ENCODE assay signal across 17 mouse cellular contexts in the genomic region with DNA sequence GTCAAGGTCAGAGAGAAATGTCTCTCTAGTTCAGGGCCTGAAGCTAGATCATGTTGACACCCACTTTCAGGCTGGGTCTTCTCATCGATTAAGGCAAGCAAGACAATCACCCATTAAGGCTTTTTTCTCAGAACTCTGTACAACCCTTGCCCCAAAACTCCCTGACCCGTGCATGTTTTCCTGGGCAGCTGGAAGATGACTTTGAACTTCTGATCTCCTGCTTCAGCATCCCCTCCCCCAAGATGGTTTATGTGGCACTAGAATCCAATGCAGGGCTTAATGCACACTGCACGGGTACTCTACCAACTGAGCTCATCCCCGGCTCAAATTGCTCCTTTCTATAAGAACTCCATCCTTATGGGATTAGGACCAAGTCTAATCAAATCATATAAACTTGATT.
"Had no signal": no experiment of that assay in that cellular context is flagged by ENCODE, and none has a peak within 500 bp of the region (broad histone marks: within the 10 kb centered on the region; RNA-seq: fewer than 3 reads in every experiment).

No protein-coding gene starts in this region.

- H3K4me1 ChIP-seq: liver, embryonic 12.5 days had no signal

- H3K27ac ChIP-seq: heart, adult 2 months; heart, embryonic 13.5 days; heart, embryonic 15.5 days; hindbrain, embryonic 13.5 days; hindbrain, embryonic 15.5 days; hindbrain, postnatal 0 days; kidney, embryonic 15.5 days; limb, embryonic 13.5 days; limb, embryonic 15.5 days; liver, embryonic 12.5 days; liver, embryonic 14.5 days had no signal

- DNase-seq: gastrocnemius, postnatal 14 days; gastrocnemius, postnatal 36 days; heart, adult 2 months; heart, postnatal 36 days; kidney, adult 11 months; kidney, postnatal 10 days; left cerebral cortex, postnatal 4 days had no signal

- H3K4me3 ChIP-seq: heart, adult 2 months; heart, embryonic 13.5 days; heart, embryonic 15.5 days; hindbrain, embryonic 13.5 days; hindbrain, embryonic 15.5 days; kidney, embryonic 15.5 days; limb, embryonic 13.5 days; limb, embryonic 15.5 days; liver, embryonic 12.5 days had no signal
